Mouse (Mus musculus) gastrocnemius, adult 2 months (tissue): ENCODE data around the gene Terf2ip. TPM values are rescaled to one million over a fixed set of nuclear protein-coding genes. Genes with fewer than 3 reads are reported as not detected.

Experiments
- DNase-seq: peaks from one replicate; pipeline ENCODE4 v3.0.0; 2022
- H3K27ac ChIP-seq: fragments of 200-600 bp; 2 replicates; pipeline ENCODE4 v1.8.1; 2022; ENCODE audit warnings: mild to moderate bottlenecking
- H3K4me3 ChIP-seq: fragments of 200-600 bp; 2 replicates; pipeline ENCODE4 v1.8.1; 2022; ENCODE audit warnings: mild to moderate bottlenecking, moderate library complexity
- CTCF ChIP-seq: fragments of 200-600 bp; IDR thresholded peaks from 2 replicates; pipeline ENCODE4 v1.8.1; 2022; ENCODE audit warnings: antibody characterized with exemption, mild to moderate bottlenecking, moderate library complexity
- intact Hi-C: fragments of 180-260 bp; cut with DNase I; formaldehyde crosslinking; loops from one replicate; pipeline ENCODE4 v1.15.1; 2025
- long read RNA-seq, 2 experiments: library from polyadenylated mRNA; stranded (forward); transcript quantifications; one replicate each; pipeline ENCODE4 v2.0.0; 2021
- total RNA-seq, 2 experiments: library from RNA; stranded (reverse); gene quantifications; 2 replicates each; pipeline ENCODE4 v1.2.3; 2021

The Terf2ip gene
- 10 to 100 TPM; 10.1 to 11.0 TPM for total RNA-seq
- long read RNA-seq, experiment 1, transcript Terf2ip-201 (3 exons, 3,560 nt) = major isoform, 50 of 51 reads
- long read RNA-seq, experiment 1, partial matches to known transcripts = 0 of 51 reads
- long read RNA-seq, experiment 1, other reads (novel, unspliced or antisense) = 1 of 51 reads
- long read RNA-seq, experiment 2, transcript Terf2ip-201 (3 exons, 3,560 nt) = major isoform, 37 of 37 reads
- long read RNA-seq, experiment 2, partial matches to known transcripts = 0 of 37 reads
- long read RNA-seq, experiment 2, other reads (novel, unspliced or antisense) = 0 of 37 reads

DNA sequence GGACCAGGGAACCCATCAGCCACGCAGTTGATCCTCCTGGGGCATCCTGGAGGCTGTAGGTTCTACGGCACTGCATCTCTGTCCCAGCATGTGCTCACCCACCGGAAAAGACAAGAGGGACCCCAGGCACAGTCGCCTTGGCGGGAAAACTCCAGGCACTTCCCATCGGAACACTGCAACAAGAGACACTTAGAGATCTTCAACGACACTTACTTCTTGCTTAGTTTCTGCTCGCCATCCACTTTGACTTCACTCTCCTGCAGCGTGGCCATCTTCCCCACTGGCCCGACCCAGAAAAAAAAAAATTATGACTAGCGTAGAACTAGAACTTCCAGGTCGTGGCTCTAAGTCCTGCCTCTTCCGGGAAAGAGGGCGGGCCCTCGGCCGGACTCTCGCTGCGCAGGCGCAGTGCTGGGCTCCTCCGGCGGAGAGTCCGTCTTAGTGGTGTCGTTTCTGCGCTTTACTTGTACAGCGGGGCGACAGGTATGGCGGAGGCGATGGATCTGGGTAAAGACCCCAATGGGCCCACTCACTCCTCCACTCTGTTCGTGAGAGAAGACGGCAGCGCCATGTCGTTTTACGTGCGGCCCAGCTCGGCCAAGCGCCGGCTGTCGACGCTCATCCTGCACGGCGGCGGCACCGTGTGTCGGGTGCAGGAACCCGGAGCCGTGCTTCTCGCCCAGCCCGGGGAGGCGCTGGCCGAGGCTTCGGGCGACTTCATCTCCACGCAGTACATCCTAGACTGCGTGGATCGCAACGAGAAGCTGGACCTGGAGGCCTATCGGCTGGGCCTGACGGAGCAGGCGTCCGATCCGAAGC is at the start of gene Terf2ip, which contains the start of gene Kars:
TSS of gene Terf2ip (plus strand) at position 402 of the 819 bp plus-strand sequence.
TSS of gene Kars (minus strand) at position 327 of the 819 bp plus-strand sequence.
- peak; percentile 96 for DNase-seq
- Histone ChIP-seq H3K27ac (peak within 1 kb of the TSS; percentile 91), H3K4me3 (peak within 1 kb of the TSS; percentile 99)
- no peak for TF ChIP-seq CTCF
- intact Hi-C loops = no loop called here

DNA sequence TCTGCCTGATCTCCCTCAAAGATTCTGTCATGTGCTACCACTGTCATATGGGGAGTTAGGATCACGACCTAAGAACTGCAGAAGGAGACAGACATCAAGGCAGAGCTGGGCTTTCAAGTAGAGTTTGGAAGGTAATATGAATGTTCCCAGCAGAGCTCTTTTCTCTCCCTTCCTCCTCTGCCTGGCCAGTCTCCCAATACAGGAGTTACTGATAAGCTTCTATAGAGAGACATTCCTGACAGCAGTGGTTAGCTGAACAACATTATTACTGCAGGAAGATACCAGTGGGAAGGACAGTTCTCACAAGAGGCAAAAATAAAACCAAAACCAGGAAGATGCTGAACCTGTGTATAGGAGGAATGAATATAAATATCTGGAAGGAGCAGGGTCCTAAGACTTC is 48.6 kb upstream of the Terf2ip start:
- Histone ChIP-seq H3K4me3 (no peak overlapping the region), H3K27ac (no peak overlapping the region)
- intact Hi-C loops = no loop called here
- DNase-seq = no peak
- no peak for TF ChIP-seq CTCF

DNA sequence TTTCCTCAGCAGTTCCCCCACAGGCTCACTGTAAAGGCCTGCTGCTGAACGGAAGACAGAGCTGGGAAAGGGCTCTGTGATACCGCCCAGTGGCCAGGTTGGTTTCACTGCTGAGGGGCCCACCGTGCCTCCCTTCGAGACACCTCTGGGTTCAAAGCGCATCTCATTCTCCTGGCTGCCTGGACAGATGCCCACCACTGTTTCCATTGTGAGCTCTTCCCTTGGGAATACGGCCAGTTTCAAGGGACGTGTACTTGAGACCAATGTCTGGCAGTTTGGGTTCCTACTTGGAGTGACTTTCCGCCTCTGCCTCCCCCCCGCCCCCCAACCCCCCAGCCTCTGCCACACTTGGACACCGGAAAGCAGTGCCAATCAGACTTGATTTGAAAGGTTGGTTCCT is 48.1 kb upstream of the Terf2ip start:
- H3K27ac ChIP-seq = no peak overlapping the region
- H3K4me3 ChIP-seq = no peak overlapping the region
- no peak for DNase-seq
- TF ChIP-seq CTCF = no peak
- intact Hi-C loops = no loop called here

DNA sequence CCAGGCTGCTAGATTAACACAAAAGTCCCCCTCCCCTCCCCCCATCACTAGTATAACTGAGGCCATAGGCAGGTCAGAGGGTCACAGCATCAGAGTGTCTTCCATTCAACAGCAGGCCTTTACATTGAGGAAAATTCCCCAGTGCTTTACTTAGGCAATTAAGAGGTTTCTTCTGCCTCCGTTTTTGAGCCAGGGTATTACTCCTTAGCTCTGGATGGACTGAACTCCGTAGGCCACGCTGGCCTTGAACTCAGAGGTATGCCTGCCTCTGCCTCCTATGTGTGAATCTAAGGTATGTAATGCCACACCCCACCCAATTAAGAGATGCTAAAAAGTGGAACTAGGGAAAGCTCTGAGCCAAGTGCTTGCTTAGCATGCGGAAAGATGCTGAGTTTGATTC is 47.7 kb upstream of the Terf2ip start:
- intact Hi-C loops = no loop called here
- DNase-seq = no peak
- H3K4me3 ChIP-seq = no peak overlapping the region
- no peak for TF ChIP-seq CTCF
- no peak overlapping the region for H3K27ac ChIP-seq

DNA sequence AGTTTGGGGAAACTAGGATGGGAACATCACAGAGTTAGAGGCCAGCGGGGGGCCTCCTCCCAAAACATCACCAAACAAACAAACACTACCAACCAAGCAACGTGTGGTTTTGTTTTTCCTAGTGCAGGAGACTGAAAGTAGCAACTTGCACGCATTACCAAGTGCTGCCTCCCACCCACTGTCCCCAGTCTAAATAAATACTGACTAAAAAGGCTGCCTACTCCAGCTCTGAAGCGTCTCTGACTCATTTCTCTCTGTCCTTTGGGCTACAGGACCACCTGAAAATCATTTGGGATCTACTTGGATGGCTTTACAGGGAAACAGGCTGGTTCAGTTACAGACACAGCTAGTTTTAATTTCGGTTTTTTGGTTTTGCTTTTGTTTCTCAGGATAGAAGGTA is 46.8 kb upstream of the Terf2ip start:
- TF ChIP-seq CTCF = no peak
- DNase-seq = no peak
- intact Hi-C loops = no loop called here
- Histone ChIP-seq H3K27ac (peak overlapping the region; percentile 24; the same call in 1 of the 2 replicates), H3K4me3 (no peak overlapping the region)

DNA sequence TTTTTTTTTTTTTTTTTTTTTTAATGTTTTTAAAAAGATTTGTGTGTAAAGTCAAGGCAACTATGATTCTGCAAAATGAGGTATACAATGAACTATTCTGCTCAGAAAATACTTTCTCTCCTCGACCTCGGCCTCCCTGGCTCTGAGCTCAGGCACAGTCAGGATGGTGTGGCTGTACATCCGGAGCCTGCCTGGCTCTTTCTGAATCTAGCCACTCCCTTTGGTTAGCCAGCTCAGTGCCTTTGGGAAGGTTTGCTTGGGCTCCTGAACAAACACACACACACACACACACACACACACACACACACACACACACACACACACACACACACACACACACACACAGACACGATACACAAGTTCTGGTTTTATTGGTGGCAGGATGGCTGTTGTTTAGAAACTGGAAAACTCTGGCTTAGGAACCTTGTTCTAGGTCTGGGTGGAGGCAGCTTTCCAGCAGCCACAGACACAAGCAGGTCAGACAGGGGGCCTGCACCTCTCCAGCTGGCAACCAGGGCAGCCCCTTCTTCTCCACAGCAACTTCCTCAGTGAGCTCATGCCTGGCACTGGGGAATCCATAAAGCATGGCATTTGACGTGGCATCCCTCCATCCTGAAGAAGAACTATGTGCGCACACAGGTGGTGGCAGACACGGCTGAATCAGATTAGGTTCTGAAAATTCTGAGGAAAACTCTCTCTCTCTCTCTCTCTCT is 46.2 kb upstream of the Terf2ip start:
- intact Hi-C loops = no loop called here
- no peak for DNase-seq
- Histone ChIP-seq H3K4me3 (no peak overlapping the region), H3K27ac (no peak overlapping the region)
- TF ChIP-seq CTCF = no peak

DNA sequence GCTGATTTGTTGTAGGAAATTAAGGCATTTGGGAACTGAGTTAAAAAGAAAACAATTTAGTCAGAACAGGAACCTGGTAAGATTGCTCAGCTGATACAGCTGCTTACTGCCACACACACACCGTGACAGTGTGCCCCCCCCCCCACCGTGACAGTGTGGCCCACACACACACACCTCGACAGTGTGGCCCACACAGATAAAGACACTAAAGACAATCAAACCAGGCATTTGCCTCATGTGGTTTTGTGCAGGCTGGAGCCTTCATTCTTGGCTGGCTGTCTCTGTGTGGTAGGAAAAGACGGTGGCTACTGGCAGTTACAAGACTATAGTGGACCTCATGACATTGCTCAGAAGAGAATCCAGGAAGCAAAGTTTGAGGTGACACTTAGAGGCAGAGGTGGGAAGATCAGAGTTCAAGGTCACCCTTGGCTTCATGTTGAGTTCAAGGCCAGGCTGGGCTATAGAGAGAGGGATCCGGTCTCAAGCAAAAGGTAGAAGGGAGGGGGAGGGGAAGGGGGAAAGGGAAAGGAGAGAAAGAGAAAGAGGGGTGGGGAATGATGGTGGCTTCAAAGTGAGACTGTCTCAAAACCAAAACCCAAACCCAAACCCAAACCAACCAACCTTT is 43.8 kb upstream of the Terf2ip start:
- H3K4me3 ChIP-seq = no peak overlapping the region
- intact Hi-C loops = no loop called here
- H3K27ac ChIP-seq = no peak overlapping the region
- DNase-seq = no peak
- TF ChIP-seq CTCF = no peak

DNA sequence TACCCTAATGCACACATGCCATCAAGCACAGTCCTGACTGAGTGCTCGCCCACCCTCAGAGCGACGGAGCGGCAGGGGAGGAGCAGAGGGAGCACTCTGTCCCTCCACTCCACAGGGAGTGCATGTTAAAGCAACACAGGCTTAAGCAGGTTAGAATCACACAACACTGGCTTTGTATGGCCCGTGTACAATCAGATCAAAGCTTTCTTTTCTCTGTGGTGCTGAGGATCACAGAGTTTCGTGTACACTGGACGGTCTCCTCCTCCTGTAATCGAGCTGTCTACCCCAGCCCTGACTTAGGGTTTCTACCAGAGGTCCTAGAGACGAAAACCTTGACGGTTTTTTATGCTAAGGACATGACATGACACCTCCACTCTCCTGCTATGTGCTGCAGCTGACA is 42.7 kb upstream of the Terf2ip start:
- no peak for TF ChIP-seq CTCF
- no peak for DNase-seq
- intact Hi-C loops = no loop called here
- Histone ChIP-seq H3K27ac (no peak overlapping the region), H3K4me3 (no peak overlapping the region)

DNA sequence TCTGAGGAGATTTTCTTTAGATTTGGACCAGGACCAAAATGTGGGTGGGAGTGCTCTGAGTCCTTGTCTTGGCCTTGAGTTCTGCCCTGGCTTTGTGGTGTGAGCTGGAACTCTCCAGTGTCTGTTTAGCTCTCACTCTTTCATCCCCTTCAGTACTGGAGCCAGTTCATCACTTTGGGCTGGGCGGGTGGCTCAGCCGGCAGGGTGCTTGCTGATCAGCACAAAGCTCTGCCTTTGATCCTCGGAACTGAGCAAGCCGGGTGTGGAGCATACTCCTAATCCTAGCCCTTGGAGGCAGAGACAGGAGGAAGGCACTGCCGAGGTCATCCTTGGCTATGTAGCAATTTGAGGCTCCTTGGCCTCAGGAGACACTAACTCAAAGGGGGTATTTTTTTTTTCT is 42.2 kb upstream of the Terf2ip start:
- H3K27ac ChIP-seq = no peak overlapping the region
- intact Hi-C loops = no loop called here
- DNase-seq = no peak
- TF ChIP-seq CTCF = no peak
- H3K4me3 ChIP-seq = no peak overlapping the region

DNA sequence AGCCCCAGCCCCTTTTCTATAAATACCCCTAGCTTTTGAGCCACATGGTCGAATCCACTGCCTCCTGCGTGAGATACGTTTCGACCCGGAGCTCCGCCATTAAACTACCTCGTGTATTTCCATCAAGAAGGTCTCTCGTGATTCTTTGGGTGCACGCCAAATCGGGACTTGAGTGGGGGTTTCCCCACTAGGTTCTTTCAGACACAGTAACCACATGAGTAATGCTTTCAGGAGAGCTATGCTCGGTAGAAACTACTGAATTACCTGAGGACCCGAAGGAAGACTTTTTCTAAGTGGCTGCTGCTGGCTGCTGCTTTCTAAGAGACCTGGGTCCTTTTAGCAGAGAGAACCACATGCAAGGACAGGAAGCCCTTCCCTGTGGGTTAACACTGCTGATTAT is 37.1 kb upstream of the Terf2ip start:
- Histone ChIP-seq H3K4me3 (no peak overlapping the region), H3K27ac (no peak overlapping the region)
- intact Hi-C loops = no loop called here
- DNase-seq = no peak
- TF ChIP-seq CTCF = no peak

DNA sequence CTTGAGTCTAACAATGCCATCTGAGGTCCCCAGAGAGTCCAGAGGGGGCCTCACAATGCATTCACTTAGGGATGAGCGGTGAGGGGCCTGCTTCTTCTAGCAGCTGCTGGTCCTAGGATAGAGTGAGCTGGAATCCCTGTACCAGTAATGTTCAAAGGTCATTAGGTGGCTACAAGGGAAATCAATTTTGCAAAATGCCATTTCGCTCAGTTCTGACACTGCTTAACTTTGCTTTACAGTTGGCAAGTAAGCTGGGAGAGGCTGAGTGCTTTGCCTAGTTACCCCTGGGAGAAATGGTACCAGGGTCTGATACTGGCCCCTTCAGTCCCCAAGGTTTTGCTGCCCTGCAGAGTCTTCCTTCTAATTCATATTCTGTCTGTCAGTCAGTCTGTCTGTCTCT is 35.5 kb upstream of the Terf2ip start:
- TF ChIP-seq CTCF = no peak
- Histone ChIP-seq H3K27ac (no peak overlapping the region), H3K4me3 (no peak overlapping the region)
- intact Hi-C loops = no loop called here
- DNase-seq = no peak

DNA sequence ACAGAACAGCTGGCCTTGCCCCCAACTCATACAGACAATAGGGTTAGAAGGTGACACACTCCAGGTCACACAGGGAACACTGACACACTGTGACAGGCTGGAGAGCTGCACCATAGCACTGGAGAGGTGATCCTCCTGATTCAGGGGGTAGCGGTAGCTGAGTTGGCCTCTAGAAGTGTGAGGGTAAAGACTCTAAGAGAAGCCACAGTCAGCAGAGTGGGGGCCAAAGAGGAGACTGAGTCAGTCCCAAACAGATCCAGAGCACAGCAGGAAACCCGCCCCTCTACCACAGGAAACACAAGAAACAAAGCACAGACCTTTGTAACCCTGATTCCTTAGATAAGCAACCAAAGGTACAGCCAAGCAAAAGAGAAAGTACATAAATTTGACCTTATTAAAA is 34.9 kb upstream of the Terf2ip start:
- TF ChIP-seq CTCF = no peak
- intact Hi-C loops = no loop called here
- Histone ChIP-seq H3K27ac (no peak overlapping the region), H3K4me3 (no peak overlapping the region)
- DNase-seq = no peak

DNA sequence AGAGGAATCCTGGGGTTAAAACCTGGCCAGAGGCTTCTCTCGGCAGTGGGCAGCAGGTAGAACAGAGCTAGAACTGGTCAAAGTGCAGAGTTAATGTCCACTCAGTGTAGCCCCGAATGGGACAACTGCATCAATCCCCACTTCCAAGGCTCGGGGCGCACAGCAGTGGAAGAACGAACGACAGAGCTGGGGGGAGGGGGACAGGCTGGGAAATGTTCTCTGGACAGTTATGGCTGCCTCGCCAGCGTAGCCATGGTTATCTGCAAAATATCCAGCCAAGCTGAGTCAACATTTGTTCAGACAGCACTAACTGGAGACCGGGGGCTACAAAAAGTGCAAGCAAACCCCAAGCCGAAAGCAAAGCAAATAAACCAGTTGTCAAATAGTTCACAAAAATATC is 33.1 kb upstream of the Terf2ip start:
- H3K4me3 ChIP-seq = no peak overlapping the region
- intact Hi-C loops = no loop called here
- TF ChIP-seq CTCF = no peak
- DNase-seq = no peak
- H3K27ac ChIP-seq = no peak overlapping the region
